Mouse (Mus musculus): Measurements from ENCODE around the gene Samsn1. TPM values are rescaled to one million over a fixed set of nuclear protein-coding genes. Genes with fewer than 3 reads are reported as not detected.

Gene Samsn1
- under 1 TPM; 0.16 to 0.18 TPM for total RNA-seq (2021)
- long read RNA-seq, experiment 1, result 0 reads
- long read RNA-seq, experiment 2, result 0 reads

- no peak for DNase-seq
- intact Hi-C loops (cut with DNase I; ENCODE audit: low total_unique reads), result no loop called here
These were observed at the start of gene Samsn1 for GRCm38 (mm10) chr16:76022181-76022580. Gene Samsn1 (minus strand): TSS chr16:76022281.

- DNase-seq, result no peak
- intact Hi-C loops (cut with DNase I; ENCODE audit: low total_unique reads), result no loop called here
These were observed 44.1 kb upstream of the Samsn1 start for GRCm38 (mm10) chr16:76066082-76066635.

- intact Hi-C loops (cut with DNase I; ENCODE audit: low total_unique reads), result no loop called here
- no peak for DNase-seq
These were observed 32.9 kb upstream of the Samsn1 start for GRCm38 (mm10) chr16:76054976-76055375.

GRCm38 (mm10) chr16:76054079-76054478 is 32.0 kb upstream of the Samsn1 start:
- intact Hi-C loops (cut with DNase I; ENCODE audit: low total_unique reads), result no loop called here

GRCm38 (mm10) chr16:76053537-76053936 is 31.5 kb upstream of the Samsn1 start:
- intact Hi-C loops (cut with DNase I; ENCODE audit: low total_unique reads), result no loop called here
- DNase-seq, result no peak

More at GRCm38 (mm10) chr16:76054079-76054478, 32.0 kb upstream of the Samsn1 start:
- no peak for DNase-seq

GRCm38 (mm10) chr16:76047066-76047465 is 25.0 kb upstream of the Samsn1 start:
- intact Hi-C loops (cut with DNase I; ENCODE audit: low total_unique reads), result no loop called here
- DNase-seq, result no peak

- DNase-seq, result no peak
- intact Hi-C loops (cut with DNase I; ENCODE audit: low total_unique reads), result no loop called here
These were observed 18.4 kb upstream of the Samsn1 start for GRCm38 (mm10) chr16:76040319-76040945.

GRCm38 (mm10) chr16:76019164-76019563 is 2.9 kb downstream of the Samsn1 start:
- intact Hi-C loops (cut with DNase I; ENCODE audit: low total_unique reads), result no loop called here
- no peak for DNase-seq

- intact Hi-C loops (cut with DNase I; ENCODE audit: low total_unique reads), result no loop called here
- no peak for DNase-seq
These were observed 18.2 kb downstream of the Samsn1 start for GRCm38 (mm10) chr16:76003812-76004389.

GRCm38 (mm10) chr16:76002870-76003572 is 19.1 kb downstream of the Samsn1 start:
- no peak for DNase-seq
- intact Hi-C loops (cut with DNase I; ENCODE audit: low total_unique reads), result no loop called here

GRCm38 (mm10) chr16:76002287-76002686 is 19.8 kb downstream of the Samsn1 start:
- intact Hi-C loops (cut with DNase I; ENCODE audit: low total_unique reads), result no loop called here
- DNase-seq, result no peak

GRCm38 (mm10) chr16:76001788-76002187 is 20.3 kb downstream of the Samsn1 start:
- intact Hi-C loops (cut with DNase I; ENCODE audit: low total_unique reads), result no loop called here

GRCm38 (mm10) chr16:76000127-76000526 is 22.0 kb downstream of the Samsn1 start:
- intact Hi-C loops (cut with DNase I; ENCODE audit: low total_unique reads), result no loop called here
- no peak for DNase-seq

More at GRCm38 (mm10) chr16:76001788-76002187, 20.3 kb downstream of the Samsn1 start:
- no peak for DNase-seq

GRCm38 (mm10) chr16:75990173-75990572 is 31.9 kb downstream of the Samsn1 start:
- no peak for DNase-seq
- intact Hi-C loops (cut with DNase I; ENCODE audit: low total_unique reads), result no loop called here

GRCm38 (mm10) chr16:75983831-75984230 is 38.2 kb downstream of the Samsn1 start:
- intact Hi-C loops (cut with DNase I; ENCODE audit: low total_unique reads), result no loop called here
- DNase-seq, result no peak

- DNase-seq, result no peak
- intact Hi-C loops (cut with DNase I; ENCODE audit: low total_unique reads), result no loop called here
These were observed 42.7 kb downstream of the Samsn1 start for GRCm38 (mm10) chr16:75979381-75979780.

GRCm38 (mm10) chr16:75977798-75978197 is 44.3 kb downstream of the Samsn1 start:
- intact Hi-C loops (cut with DNase I; ENCODE audit: low total_unique reads), result no loop called here
- no peak for DNase-seq

GRCm38 (mm10) chr16:75975682-75976332 is 46.3 kb downstream of the Samsn1 start:
- intact Hi-C loops (cut with DNase I; ENCODE audit: low total_unique reads), result no loop called here
- no peak for DNase-seq

GRCm38 (mm10) chr16:75970266-75970998 is 51.6 kb downstream of the Samsn1 start:
- DNase-seq, result no peak
- intact Hi-C loops (cut with DNase I; ENCODE audit: low total_unique reads), result no loop called here

Measured in gastrocnemius, postnatal 14 days (tissue).